Mouse (Mus musculus): ENCODE measurements around the gene Il13. TPM values are rescaled to one million over a fixed set of nuclear protein-coding genes. Genes with fewer than 3 reads are reported as not detected.

Il13 gene
- polyA plus RNA-seq, 1 experiment from 2014 or later, result not detected

DNA sequence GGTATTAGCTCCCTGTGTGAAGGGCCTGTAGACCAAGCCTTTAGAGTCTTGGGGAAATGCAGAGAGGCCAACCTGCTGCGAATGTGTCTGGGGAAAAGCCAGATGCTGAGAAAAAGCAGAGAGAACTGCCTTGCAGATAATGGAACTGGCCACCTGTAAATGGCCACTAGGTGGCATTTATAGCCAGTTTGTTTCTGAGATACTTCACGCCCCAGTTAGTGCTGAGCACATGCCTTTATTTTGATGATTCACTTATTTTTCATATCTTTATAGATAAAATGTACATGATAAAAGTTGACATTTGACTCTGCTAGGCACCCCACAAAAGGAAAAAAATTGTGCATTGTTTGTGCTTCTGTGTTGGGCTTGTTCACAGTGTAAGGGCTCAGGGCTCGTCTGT lies 49.7 kb downstream of the Il13 start:
- WGBS (ENCODE audit: missing documents), result 71% methylated on average over 3 of the region's 3 CpGs
- Histone ChIP-seq H3K4me3 (ENCODE audit: inconsistent target) (no peak overlapping the region), H3K79me2 (ENCODE audit: inconsistent target) (no peaks in the 10 kb centered on the region), H3K36me3 (ENCODE audit: inconsistent target) (peaks cover 74% of the 10 kb centered on the region), H3K27ac (no peak overlapping the region)

DNA sequence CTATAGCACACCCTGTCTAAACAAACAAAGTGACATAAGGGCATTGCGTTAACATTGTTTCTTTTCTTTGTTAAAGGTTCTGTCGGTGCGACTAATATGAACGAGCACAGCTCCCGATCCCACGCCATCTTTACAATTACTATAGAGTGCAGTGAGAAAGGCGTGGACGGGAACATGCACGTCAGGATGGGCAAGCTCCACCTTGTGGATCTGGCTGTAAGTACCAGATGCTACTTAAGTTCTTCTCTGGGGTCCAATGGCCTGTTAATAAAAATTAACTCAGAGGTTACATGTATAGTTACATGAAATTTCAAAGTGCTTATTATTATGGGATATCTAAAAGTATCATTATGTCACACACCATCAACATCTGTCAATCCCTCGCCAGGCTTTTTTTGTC lies 51.4 kb downstream of the Il13 start:
- no peak overlapping the region for H3K4me3 ChIP-seq (ENCODE audit: inconsistent target)
- WGBS (ENCODE audit: missing documents), result 90% methylated on average over 10 of the region's 10 CpGs
- H3K79me2 ChIP-seq (ENCODE audit: inconsistent target), result no peaks in the 10 kb centered on the region
- H3K36me3 ChIP-seq (ENCODE audit: inconsistent target), result peaks cover 81% of the 10 kb centered on the region
- H3K27ac ChIP-seq, result no peak overlapping the region

Other genes with a start within 250 kb of the Il13 start
- gene Leap2, start 211.5 kb downstream of the Il13 start, polyA plus RNA-seq (2018), result not detected in 3 replicates
- gene Uqcrq, start 203.9 kb downstream of the Il13 start, polyA plus RNA-seq (2018), result 63.1 to 230 TPM (median 195 TPM) in 3 replicates
- 1.1 to 2.2 TPM (median 1.7 TPM) in 3 replicates for gene Gdf9, start 203.7 kb downstream of the Il13 start, polyA plus RNA-seq (2018)
- not detected in 3 replicates for gene Gm10447, start 177.6 kb downstream of the Il13 start, polyA plus RNA-seq (2018)
- gene Shroom1, start 177.5 kb downstream of the Il13 start, polyA plus RNA-seq (2018), result not detected in 3 replicates
- gene Gm9837, start 164.2 kb downstream of the Il13 start, polyA plus RNA-seq (2018), result not detected in 3 replicates
- not detected in 3 replicates for gene Gm9945, start 154.5 kb downstream of the Il13 start, polyA plus RNA-seq (2018)
- gene Sowaha, start 154.4 kb downstream of the Il13 start, polyA plus RNA-seq (2018), result not detected in 3 replicates
- 69.8 to 121 TPM (median 83.7 TPM) in 3 replicates for gene Sept8, start 115.4 kb downstream of the Il13 start, polyA plus RNA-seq (2018)
- gene Kif3a, start 67.3 kb downstream of the Il13 start, polyA plus RNA-seq (2018), result 25.8 to 223 TPM (median 90.7 TPM) in 3 replicates
- gene Il4, start 16.0 kb downstream of the Il13 start, polyA plus RNA-seq (2018), result 0.53 to 1.6 TPM in 2 of 3 replicates, not detected in the other
- gene Rad50, start 72.6 kb upstream of the Il13 start, polyA plus RNA-seq (2018), result 13.3 to 30.3 TPM (median 19.0 TPM) in 3 replicates
- not detected in 3 replicates for gene Il5, start 86.1 kb upstream of the Il13 start, polyA plus RNA-seq (2018)
- gene Irf1, start 135.3 kb upstream of the Il13 start, polyA plus RNA-seq (2018), result 39.6 to 162 TPM (median 77.3 TPM) in 3 replicates
- not detected in 3 replicates for gene Gm17334, start 138.5 kb upstream of the Il13 start, polyA plus RNA-seq (2018)
- 0.89 to 3.5 TPM (median 1.1 TPM) in 3 replicates for gene Gm12216, start 224.6 kb upstream of the Il13 start, polyA plus RNA-seq (2018)

Data from macrophage (primary cell).